Mouse (Mus musculus) intestine, embryonic 16.5 days (tissue): ENCODE data around the gene Ttf2. TPM values are rescaled to one million over a fixed set of nuclear protein-coding genes. Genes with fewer than 3 reads are reported as not detected.

ENCODE experiments used
- ATAC-seq: fragments of 200-750 bp; cut with Nextera tagmentation; 2 replicates; pipeline ENCODE4 v1.8.0; 2017; ENCODE audit warnings: moderate TSS enrichment, moderate library complexity
- H3K27ac ChIP-seq: fragments of 300-500 bp; sonication (generic); 2 replicates; pipeline ENCODE4 v1.5.1; 2014; ENCODE audit warnings: mild to moderate bottlenecking, low read length
- H3K27me3 ChIP-seq: fragments of 300-500 bp; sonication (generic); replicated peaks from 2 replicates; pipeline ENCODE4 v1.6.1; 2014; ENCODE audit warnings: low read length, control low read depth, mixed read lengths; ENCODE audit not compliant: control insufficient read depth, insufficient read depth
- H3K36me3 ChIP-seq: fragments of 300-500 bp; sonication (generic); 2 replicates; pipeline ENCODE4 v1.6.1; 2014; ENCODE audit warnings: low read length, control low read depth; ENCODE audit not compliant: control insufficient read depth, insufficient read depth
- H3K4me1 ChIP-seq: fragments of 300-500 bp; sonication (generic); 2 replicates; pipeline ENCODE4 v1.6.1; 2014; ENCODE audit warnings: low read length, control low read depth, mixed read lengths; ENCODE audit not compliant: control insufficient read depth, insufficient read depth
- H3K4me2 ChIP-seq: fragments of 300-500 bp; sonication (generic); 2 replicates; pipeline ENCODE4 v1.6.1; 2014; ENCODE audit warnings: low read depth, low read length, control low read depth
- H3K4me3 ChIP-seq: fragments of 300-500 bp; sonication (generic); 2 replicates; pipeline ENCODE4 v1.5.1; 2014; ENCODE audit warnings: mild to moderate bottlenecking, low read length
- H3K9ac ChIP-seq: fragments of 300-500 bp; sonication (generic); 2 replicates; pipeline ENCODE4 v1.6.1; 2014; ENCODE audit warnings: low read depth, low read length
- H3K9me3 ChIP-seq: fragments of 300-500 bp; sonication (generic); 2 replicates; pipeline ENCODE4 v1.6.1; 2016; ENCODE audit warnings: low read length, control low read depth; ENCODE audit not compliant: control insufficient read depth
- WGBS: fragments of 180-500 bp; shearing (Covaris S2); extraction: QIAGEN DNeasy Blood & Tissue Kit; methylation state at CpG from one replicate; pipeline ENCODE4 v1.1.7; 2014; 5-methylcytosine and 5-hydroxymethylcytosine counted together
- polyA plus RNA-seq: library from polyadenylated mRNA; unstranded; fragments of >200 nt; fragmentation: Nextera tagmentation; extraction: Ambion mirVana; gene quantifications from 2 replicates; pipeline ENCODE4 v1.2.1, GENCODE M21; 2015

Gene Ttf2
- polyA plus RNA-seq, 1 experiment from 2014 or later: 10.5 TPM

DNA sequence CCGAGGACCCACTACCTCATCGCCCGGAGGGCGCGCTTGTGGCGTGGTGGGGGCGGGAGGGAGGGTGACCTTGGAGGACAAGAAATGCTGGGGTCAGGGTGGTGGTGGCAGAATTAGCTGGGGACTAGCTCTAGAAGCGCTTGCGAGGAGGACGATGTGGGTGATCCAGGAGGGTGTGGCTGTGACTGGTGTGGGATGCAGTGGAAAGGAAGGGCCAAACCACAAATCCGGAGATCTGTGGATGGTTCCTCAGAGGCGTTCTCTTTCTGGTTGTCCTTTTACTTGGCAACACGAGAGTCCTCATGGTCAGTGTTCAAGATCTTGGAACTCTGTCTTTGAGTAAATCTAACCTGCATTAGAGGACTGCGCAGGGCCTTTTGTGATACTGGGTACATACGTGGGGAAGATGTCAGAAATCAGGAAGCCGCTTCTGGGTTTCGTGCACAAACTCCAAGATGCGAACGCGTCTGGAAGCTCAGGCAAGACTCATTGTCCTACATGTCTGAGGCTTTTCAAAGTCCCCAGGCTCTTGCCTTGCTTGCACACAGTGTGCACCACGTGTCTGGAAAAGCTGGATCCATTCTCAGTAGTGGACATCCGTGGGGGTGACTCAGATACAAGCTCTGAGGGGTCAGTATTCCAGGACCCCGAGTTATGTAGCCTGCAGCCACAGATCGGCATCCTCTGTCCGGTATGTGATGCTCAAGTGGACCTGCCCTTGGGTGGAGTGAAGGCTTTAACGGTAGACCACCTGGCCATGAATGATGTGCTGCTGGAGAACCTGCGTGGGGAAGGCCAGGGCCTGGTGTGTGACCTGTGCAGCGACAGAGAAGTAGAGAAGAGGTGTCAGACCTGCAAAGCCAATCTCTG lies 46.7 kb downstream of the Ttf2 start:
- Histone ChIP-seq H3K9me3 (no peaks in the 10 kb centered on the region), H3K36me3 (no peaks in the 10 kb centered on the region), H3K27me3 (no peaks in the 10 kb centered on the region), H3K9ac (peak overlapping the region; percentile 78), H3K27ac (no peak overlapping the region), H3K4me3 (peak overlapping the region; percentile 64), H3K4me1 (peaks cover 18% of the 10 kb centered on the region), H3K4me2 (peak overlapping the region; percentile 76)
- ATAC-seq: peak; percentile 61
- 32% methylated on average over 28 of the region's 28 CpGs for WGBS

GRCm38 (mm10) chr3:100921825-100922505 lies 47.5 kb downstream of the Ttf2 start, which contains the start of gene Trim45:
Trim45 (plus strand) TSS chr3:100922202.
- ATAC-seq: peak; percentile 99
- Histone ChIP-seq H3K27me3 (no peaks in the 10 kb centered on the region), H3K9me3 (no peaks in the 10 kb centered on the region), H3K4me1 (peaks cover 18% of the 10 kb centered on the region), H3K9ac (peak within 1 kb of the TSS; percentile 78), H3K27ac (peak within 1 kb of the TSS; percentile 60), H3K4me3 (peak within 1 kb of the TSS; percentile 64), H3K36me3 (no peaks in the 10 kb centered on the region), H3K4me2 (peak within 1 kb of the TSS; percentile 76)
- under 1% methylated on average over 39 of the region's 39 CpGs for WGBS

DNA sequence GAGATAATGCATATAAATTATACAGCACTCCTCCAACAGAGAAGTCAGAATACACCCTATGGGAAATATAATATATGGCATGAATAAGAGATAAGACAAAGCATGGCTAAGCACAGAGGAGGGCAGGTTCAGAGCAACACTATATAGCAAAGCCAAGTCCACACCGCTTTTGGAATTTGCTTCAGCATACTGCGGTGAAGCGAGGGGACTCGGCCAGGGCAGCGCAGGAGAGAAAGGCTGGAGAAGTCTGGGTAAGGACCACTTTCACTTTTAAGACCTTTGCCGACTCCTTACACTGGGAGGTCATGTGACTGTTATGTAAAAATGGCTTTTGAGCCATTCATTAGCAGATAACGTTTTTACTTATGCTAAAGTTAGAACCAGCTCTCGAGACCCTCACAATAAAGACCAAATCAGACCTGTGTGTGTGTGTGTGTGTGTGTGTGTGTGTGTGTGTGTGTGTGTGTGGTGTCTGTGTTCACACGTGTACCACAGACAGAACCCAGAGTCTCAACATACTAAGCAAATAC lies 48.8 kb downstream of the Ttf2 start:
- Histone ChIP-seq H3K4me2 (no peak overlapping the region), H3K9ac (no peak overlapping the region), H3K27me3 (no peaks in the 10 kb centered on the region), H3K9me3 (no peaks in the 10 kb centered on the region), H3K36me3 (no peaks in the 10 kb centered on the region), H3K4me1 (peaks cover 18% of the 10 kb centered on the region), H3K27ac (no peak overlapping the region), H3K4me3 (no peak overlapping the region)
- 81% methylated on average over 9 of the region's 9 CpGs for WGBS
- ATAC-seq: no peak

- Histone ChIP-seq H3K4me1 (peaks cover 4% of the 10 kb centered on the region; the same call in 1 of the 2 replicates), H3K9ac (no peak overlapping the region), H3K36me3 (no peaks in the 10 kb centered on the region), H3K27ac (no peak overlapping the region), H3K27me3 (no peaks in the 10 kb centered on the region), H3K4me3 (no peak overlapping the region), H3K9me3 (no peaks in the 10 kb centered on the region), H3K4me2 (no peak overlapping the region)
- ATAC-seq: no peak
- WGBS: 16% methylated on average over 7 of the region's 7 CpGs
Observed at GRCm38 (mm10) chr3:100916844-100917243, 52.6 kb downstream of the Ttf2 start.

- WGBS: 51% methylated on average over 7 of the region's 7 CpGs
- H3K4me3 ChIP-seq: no peak overlapping the region
- no peaks in the 10 kb centered on the region for H3K27me3 ChIP-seq
- H3K27ac ChIP-seq: no peak overlapping the region
- H3K36me3 ChIP-seq: no peaks in the 10 kb centered on the region
- H3K9ac ChIP-seq: no peak overlapping the region
- H3K9me3 ChIP-seq: no peaks in the 10 kb centered on the region
- H3K4me1 ChIP-seq: peaks cover 9% of the 10 kb centered on the region; the same call in 1 of the 2 replicates
- ATAC-seq: peak; percentile 56
- no peak overlapping the region for H3K4me2 ChIP-seq
Observed at GRCm38 (mm10) chr3:100911498-100912213, 57.8 kb downstream of the Ttf2 start.

DNA sequence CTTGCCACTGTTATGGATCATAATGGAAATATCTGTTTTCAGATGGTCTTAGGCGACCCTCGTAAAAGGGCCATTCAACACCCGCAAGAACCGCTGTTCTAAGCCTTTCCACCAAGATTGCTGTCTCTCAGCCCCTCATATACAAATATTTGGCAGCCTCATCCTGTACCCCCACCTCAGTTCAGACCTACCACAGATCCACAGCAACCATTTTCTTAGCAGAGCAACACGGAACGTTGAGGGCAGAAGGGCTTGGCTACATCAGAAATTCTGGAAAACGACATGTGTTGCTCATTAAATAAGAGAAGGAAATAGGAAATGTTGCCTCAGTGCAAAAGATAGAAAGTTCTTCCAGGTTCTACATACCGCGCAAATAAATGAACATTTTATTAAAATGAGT lies 58.4 kb downstream of the Ttf2 start:
- peak overlapping the region; percentile 11; the same call in 1 of the 2 replicates for H3K27ac ChIP-seq
- no peaks in the 10 kb centered on the region for H3K9me3 ChIP-seq
- peaks cover 9% of the 10 kb centered on the region; the same call in 1 of the 2 replicates for H3K4me1 ChIP-seq
- 53% methylated on average over 9 of the region's 9 CpGs for WGBS
- H3K9ac ChIP-seq: 0 out of 2 replicates have a peak overlapping the region, but pooled peaks have one; percentile 1
- ATAC-seq: no peak
- H3K4me2 ChIP-seq: no peak overlapping the region
- no peak overlapping the region for H3K4me3 ChIP-seq
- no peaks in the 10 kb centered on the region for H3K36me3 ChIP-seq
- H3K27me3 ChIP-seq: no peaks in the 10 kb centered on the region

DNA sequence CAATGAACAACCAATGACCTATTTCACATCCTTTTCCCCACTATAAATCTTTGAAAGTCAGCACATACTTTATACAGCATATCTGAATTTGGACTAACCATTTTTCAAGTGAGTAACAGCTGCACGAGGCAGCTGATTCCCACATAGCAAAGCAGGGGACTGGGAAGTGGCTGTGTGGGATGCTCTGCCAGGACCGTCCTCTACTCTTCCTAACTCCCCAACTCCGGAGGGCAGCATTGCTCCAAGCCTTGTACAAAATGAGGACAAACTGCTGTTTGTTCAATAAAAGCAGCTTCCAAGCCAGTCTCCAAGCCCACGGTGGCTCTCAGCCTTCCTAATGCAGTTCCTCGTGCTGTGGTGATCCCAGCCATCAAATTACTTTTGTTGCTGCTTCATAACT lies 58.8 kb downstream of the Ttf2 start:
- 0 out of 2 replicates have a peak overlapping the region, but pooled peaks have one; percentile 1 for H3K9ac ChIP-seq
- H3K27ac ChIP-seq: peak overlapping the region; percentile 11; the same call in 1 of the 2 replicates
- H3K4me2 ChIP-seq: no peak overlapping the region
- H3K27me3 ChIP-seq: no peaks in the 10 kb centered on the region
- peaks cover 9% of the 10 kb centered on the region; the same call in 1 of the 2 replicates for H3K4me1 ChIP-seq
- no peak for ATAC-seq
- no peaks in the 10 kb centered on the region for H3K9me3 ChIP-seq
- no peak overlapping the region for H3K4me3 ChIP-seq
- 32% methylated on average over 5 of the region's 5 CpGs for WGBS
- no peaks in the 10 kb centered on the region for H3K36me3 ChIP-seq

GRCm38 (mm10) chr3:100908594-100908993 lies 60.9 kb downstream of the Ttf2 start:
- no peaks in the 10 kb centered on the region for H3K27me3 ChIP-seq
- no peak overlapping the region for H3K27ac ChIP-seq
- no peak overlapping the region for H3K4me2 ChIP-seq
- no peak overlapping the region for H3K9ac ChIP-seq
- no peaks in the 10 kb centered on the region for H3K9me3 ChIP-seq
- H3K36me3 ChIP-seq: no peaks in the 10 kb centered on the region
- peaks cover 9% of the 10 kb centered on the region; the same call in 1 of the 2 replicates for H3K4me1 ChIP-seq
- ATAC-seq: no peak
- 47% methylated on average over 6 of the region's 6 CpGs for WGBS
- no peak overlapping the region for H3K4me3 ChIP-seq
